Mouse (Mus musculus): ENCODE measurements around the gene Ctrc.

DNA sequence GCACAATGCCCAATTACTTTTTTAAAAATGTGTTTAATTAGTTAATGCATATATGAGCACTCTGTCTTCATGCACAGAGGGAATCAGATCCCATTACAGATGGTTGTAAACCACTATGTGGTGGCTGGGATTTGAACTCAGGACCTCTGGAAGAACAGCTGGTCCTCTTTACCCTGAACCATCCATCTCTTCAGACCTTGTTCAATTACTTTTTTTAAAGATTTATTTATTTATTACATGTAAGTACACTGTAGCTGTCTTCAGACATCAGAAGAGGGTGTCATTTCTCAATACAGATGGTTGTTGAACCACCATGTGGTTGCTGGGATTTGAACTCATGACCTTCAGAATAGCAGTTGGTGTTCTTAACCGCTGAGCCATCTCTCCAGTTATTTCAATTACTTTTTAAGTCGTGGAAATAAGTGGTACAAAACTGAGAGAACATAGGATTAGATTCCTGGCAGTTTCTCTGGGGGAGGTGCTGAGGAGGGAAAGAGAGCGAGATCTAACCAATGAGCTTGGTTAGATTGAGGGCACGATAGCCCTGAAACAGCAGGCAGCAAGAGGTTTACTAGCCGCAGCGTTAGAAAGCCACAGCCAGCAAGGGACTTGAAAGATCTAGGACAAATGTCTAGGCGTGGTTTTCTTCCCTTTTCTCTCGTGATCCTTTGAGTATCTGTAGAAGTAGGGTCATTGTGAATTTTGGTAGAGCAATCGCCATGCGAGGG, 53.4 kb downstream of the Ctrc start:
- TF ChIP-seq CTCF (IDR thresholded peaks at IDR 0.05; ENCODE audit: low read depth, low read length), result no peak
- TF ChIP-seq TAL1 (conservative IDR thresholded peaks at IDR 0.05; ENCODE audit: low read depth, low read length), result no peak
- TF ChIP-seq GATA1 (IDR thresholded peaks at IDR 0.05; ENCODE audit: borderline replicate concordance, low read length), result no peak
- no peak for TF ChIP-seq GATA2 (IDR thresholded peaks at IDR 0.05; ENCODE audit: borderline replicate concordance, low read depth, low read length)
